Mouse (Mus musculus) liver, embryonic 11.5 days (tissue): Measurements from ENCODE around the gene Snrnp48. TPM values are rescaled to one million over a fixed set of nuclear protein-coding genes. Genes with fewer than 3 reads are reported as not detected.

Experiments
- ATAC-seq: fragments of 200-750 bp; cut with Nextera tagmentation; replicated peaks from 2 replicates; pipeline ENCODE4 v1.8.0; 2017; ENCODE audit warnings: moderate number of reproducible peaks, mild to moderate bottlenecking, moderate TSS enrichment, moderate library complexity; ENCODE audit not compliant: low FRiP score
- DNase-seq: peaks from one replicate; pipeline ENCODE4 v3.0.0-alpha.2; 2017; ENCODE audit warnings: low spot score
- H3K27ac ChIP-seq: fragments of 300-500 bp; sonication (generic); 2 replicates; pipeline ENCODE4 v1.5.1; 2014; ENCODE audit warnings: mild to moderate bottlenecking, low read depth, low read length, control low read depth
- H3K27me3 ChIP-seq: fragments of 300-500 bp; sonication (generic); replicated peaks from 2 replicates; pipeline ENCODE4 v1.6.1; 2014; ENCODE audit warnings: low read length, mixed read lengths; ENCODE audit not compliant: control insufficient read depth, insufficient read depth
- H3K36me3 ChIP-seq: fragments of 300-500 bp; sonication (generic); 2 replicates; pipeline ENCODE4 v1.6.1; 2014; ENCODE audit warnings: mild to moderate bottlenecking, low read length, moderate library complexity, mixed read lengths; ENCODE audit not compliant: control insufficient read depth, insufficient read depth
- H3K4me1 ChIP-seq: fragments of 300-500 bp; sonication (generic); replicated peaks from 2 replicates; pipeline ENCODE4 v1.6.1; 2014; ENCODE audit warnings: low read length, mixed read lengths; ENCODE audit not compliant: control insufficient read depth, insufficient read depth
- H3K4me2 ChIP-seq: fragments of 300-500 bp; sonication (generic); 2 replicates; pipeline ENCODE4 v1.6.1; 2014; ENCODE audit warnings: mild to moderate bottlenecking, control low read depth, moderate library complexity
- H3K4me3 ChIP-seq: fragments of 300-500 bp; sonication (generic); 2 replicates; pipeline ENCODE4 v1.5.1; 2014; ENCODE audit warnings: low read depth, low read length, control low read depth
- H3K9ac ChIP-seq: fragments of 300-500 bp; sonication (generic); 2 replicates; pipeline ENCODE4 v1.6.1; 2014; ENCODE audit warnings: low read depth, low read length, control low read depth
- H3K9me3 ChIP-seq: fragments of 300-500 bp; sonication (generic); 2 replicates; pipeline ENCODE4 v1.6.1; 2016; ENCODE audit warnings: low read length, inconsistent platforms, mixed read lengths; ENCODE audit not compliant: control insufficient read depth
- WGBS: fragments of 180-500 bp; shearing (Covaris S2); extraction: QIAGEN DNeasy Blood & Tissue Kit; methylation state at CpG from one replicate; pipeline ENCODE4 v1.1.7; 2014; 5-methylcytosine and 5-hydroxymethylcytosine counted together
- polyA plus RNA-seq: library from polyadenylated mRNA; unstranded; fragments of >200 nt; fragmentation: Nextera tagmentation; extraction: Ambion mirVana; gene quantifications from 2 replicates; pipeline ENCODE4 v1.2.1, GENCODE M21; 2014

Gene Snrnp48
- 32.5 and 40.1 TPM in 2 replicates for polyA plus RNA-seq

- H3K4me1 ChIP-seq: peaks cover 16% of the 10 kb centered on the region
- H3K9me3 ChIP-seq: no peaks in the 10 kb centered on the region
- H3K36me3 ChIP-seq: peaks cover 3% of the 10 kb centered on the region
- under 1% methylated on average over 59 of the region's 59 CpGs for WGBS
- H3K4me2 ChIP-seq: peak within 1 kb of the TSS; percentile 69
- peak; percentile 98 for ATAC-seq
- peak; percentile 86 for DNase-seq
- H3K9ac ChIP-seq: peak within 1 kb of the TSS; percentile 81
- H3K27ac ChIP-seq: peak within 1 kb of the TSS; percentile 71; the same call in 1 of the 2 replicates
- peak within 1 kb of the TSS; percentile 92 for H3K4me3 ChIP-seq
- H3K27me3 ChIP-seq: no peaks in the 10 kb centered on the region
Observed at GRCm38 (mm10) chr13:38204702-38205482, at the start of gene Snrnp48. Gene Snrnp48 (plus strand): TSS chr13:38204938.

GRCm38 (mm10) chr13:38155523-38155922 lies 49.2 kb upstream of the Snrnp48 start:
- H3K9ac ChIP-seq: no peak overlapping the region
- no peak overlapping the region for H3K27ac ChIP-seq
- ATAC-seq (no peak), DNase-seq (no peak)
- H3K4me2 ChIP-seq: no peak overlapping the region
- no peaks in the 10 kb centered on the region for H3K4me1 ChIP-seq
- H3K9me3 ChIP-seq: no peaks in the 10 kb centered on the region
- no peaks in the 10 kb centered on the region for H3K36me3 ChIP-seq
- 23% methylated on average over 2 of the region's 2 CpGs for WGBS
- no peak overlapping the region for H3K4me3 ChIP-seq
- peaks cover 28% of the 10 kb centered on the region for H3K27me3 ChIP-seq

DNA sequence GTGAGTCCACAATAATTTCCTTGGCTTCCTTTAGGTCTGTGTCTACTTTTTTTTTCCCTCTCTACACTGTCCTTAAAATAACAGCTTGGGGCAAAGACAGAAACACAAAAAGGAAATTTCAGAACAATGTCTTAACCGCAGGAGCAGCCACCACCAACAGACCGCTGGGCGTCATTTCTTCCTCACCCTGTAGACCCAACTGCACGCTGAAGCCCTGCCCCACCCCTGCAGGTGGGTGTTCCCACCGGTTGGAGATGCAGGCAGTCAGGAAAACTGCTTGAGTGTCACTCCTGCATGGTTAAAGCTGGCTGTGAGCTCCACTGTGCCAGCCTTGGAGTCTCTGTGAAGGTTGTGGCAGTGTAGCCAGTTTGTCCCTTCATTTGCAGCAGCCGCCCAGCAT lies 47.1 kb upstream of the Snrnp48 start:
- Histone ChIP-seq H3K4me3 (no peak overlapping the region), H3K4me1 (no peaks in the 10 kb centered on the region), H3K27ac (no peak overlapping the region), H3K4me2 (no peak overlapping the region), H3K9ac (no peak overlapping the region), H3K36me3 (no peaks in the 10 kb centered on the region), H3K27me3 (peaks cover 8% of the 10 kb centered on the region), H3K9me3 (no peaks in the 10 kb centered on the region)
- no peak for DNase-seq
- no peak for ATAC-seq
- WGBS: 26% methylated on average over 6 of the region's 6 CpGs

DNA sequence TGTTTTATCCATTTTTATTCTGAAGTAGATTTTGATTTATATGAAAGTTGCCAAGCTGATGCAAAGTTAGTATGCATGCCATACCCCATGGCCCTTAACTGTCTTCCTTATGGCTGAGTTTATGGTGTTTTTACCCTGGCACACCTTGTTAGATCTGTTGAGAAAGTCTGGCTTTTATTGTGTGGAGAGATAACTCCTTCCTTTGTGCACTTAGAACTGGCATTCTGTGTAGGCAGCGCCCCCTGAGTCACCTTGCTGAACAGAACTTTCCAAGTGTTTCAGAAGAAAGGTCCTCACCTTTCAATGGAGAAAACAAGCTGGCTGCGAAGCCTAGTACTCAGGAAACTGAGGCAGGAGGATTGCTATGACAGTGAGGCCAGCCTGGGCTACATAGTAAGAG lies 42.7 kb upstream of the Snrnp48 start:
- Histone ChIP-seq H3K27me3 (no peaks in the 10 kb centered on the region), H3K9ac (no peak overlapping the region), H3K4me2 (no peak overlapping the region), H3K4me3 (no peak overlapping the region), H3K9me3 (no peaks in the 10 kb centered on the region), H3K4me1 (no peaks in the 10 kb centered on the region), H3K27ac (no peak overlapping the region), H3K36me3 (0 out of 2 replicates have a peak, but pooled peaks cover 3% of the 10 kb centered on the region)
- DNase-seq (no peak), ATAC-seq (no peak)
- 72% methylated on average over 2 of the region's 2 CpGs for WGBS

DNA sequence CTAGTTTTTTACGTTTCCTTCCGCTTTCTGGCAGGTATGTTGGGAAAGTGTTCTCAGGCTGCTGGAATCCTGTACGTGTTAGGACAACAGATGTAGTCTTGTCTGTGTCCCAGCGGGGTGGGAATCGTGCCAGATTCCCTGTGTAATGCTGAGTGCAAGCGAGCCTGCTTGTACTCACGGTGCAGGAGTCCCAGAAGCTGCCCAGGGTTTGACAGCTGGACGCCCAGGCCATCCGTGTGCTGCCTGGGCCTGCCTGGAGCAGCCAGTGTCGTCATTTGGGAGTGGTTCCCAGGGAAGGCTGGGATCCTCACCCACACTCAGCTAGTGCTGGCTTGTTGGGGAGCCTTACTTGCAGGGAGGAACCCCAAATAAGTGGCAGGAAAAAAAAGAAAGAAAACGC lies 42.1 kb upstream of the Snrnp48 start:
- no peak overlapping the region for H3K4me3 ChIP-seq
- H3K9ac ChIP-seq: no peak overlapping the region
- no peaks in the 10 kb centered on the region for H3K4me1 ChIP-seq
- DNase-seq (no peak), ATAC-seq (no peak)
- 0 out of 2 replicates have a peak, but pooled peaks cover 3% of the 10 kb centered on the region for H3K36me3 ChIP-seq
- H3K27me3 ChIP-seq: no peaks in the 10 kb centered on the region
- no peaks in the 10 kb centered on the region for H3K9me3 ChIP-seq
- 59% methylated on average over 11 of the region's 11 CpGs for WGBS
- no peak overlapping the region; the same call in 1 of the 2 replicates for H3K27ac ChIP-seq
- no peak overlapping the region for H3K4me2 ChIP-seq

DNA sequence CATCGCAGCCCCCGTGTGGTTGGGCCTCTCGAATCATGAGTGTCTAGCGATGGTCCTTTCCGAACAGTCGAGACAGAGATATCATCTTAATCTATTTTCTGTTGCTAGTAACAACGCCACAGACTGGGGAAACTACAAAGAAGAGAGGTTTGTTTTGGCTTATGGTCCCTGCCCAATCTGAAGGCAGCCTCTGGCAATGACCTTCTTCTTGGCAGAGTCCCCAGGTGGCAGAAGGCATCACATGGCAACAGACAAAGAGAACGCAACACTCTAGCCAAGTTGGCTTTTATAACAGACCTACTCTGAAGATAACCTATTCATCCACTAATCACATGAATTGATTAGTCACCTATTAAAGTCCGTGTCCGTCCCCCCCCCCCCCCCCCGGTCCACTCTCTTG lies 39.8 kb upstream of the Snrnp48 start:
- H3K9ac ChIP-seq: no peak overlapping the region
- H3K4me3 ChIP-seq: no peak overlapping the region
- no peak overlapping the region for H3K4me2 ChIP-seq
- DNase-seq: no peak
- no peaks in the 10 kb centered on the region for H3K4me1 ChIP-seq
- no peak overlapping the region for H3K27ac ChIP-seq
- no peaks in the 10 kb centered on the region for H3K27me3 ChIP-seq
- 0 out of 2 replicates have a peak, but pooled peaks cover 3% of the 10 kb centered on the region for H3K36me3 ChIP-seq
- H3K9me3 ChIP-seq: no peaks in the 10 kb centered on the region
- WGBS: 88% methylated on average over 11 of the region's 11 CpGs
- ATAC-seq: no peak

- H3K27me3 ChIP-seq: no peaks in the 10 kb centered on the region
- H3K4me3 ChIP-seq: no peak overlapping the region
- no peak overlapping the region for H3K9ac ChIP-seq
- no peak overlapping the region for H3K4me2 ChIP-seq
- H3K27ac ChIP-seq: no peak overlapping the region
- H3K4me1 ChIP-seq: 0 out of 2 replicates have a peak, but pooled peaks cover 3% of the 10 kb centered on the region
- DNase-seq (no peak), ATAC-seq (no peak)
- 69% methylated on average over 3 of the region's 3 CpGs for WGBS
- H3K36me3 ChIP-seq: 0 out of 2 replicates have a peak, but pooled peaks cover 3% of the 10 kb centered on the region
- H3K9me3 ChIP-seq: no peaks in the 10 kb centered on the region
Observed at GRCm38 (mm10) chr13:38167056-38167455, 37.7 kb upstream of the Snrnp48 start.

DNA sequence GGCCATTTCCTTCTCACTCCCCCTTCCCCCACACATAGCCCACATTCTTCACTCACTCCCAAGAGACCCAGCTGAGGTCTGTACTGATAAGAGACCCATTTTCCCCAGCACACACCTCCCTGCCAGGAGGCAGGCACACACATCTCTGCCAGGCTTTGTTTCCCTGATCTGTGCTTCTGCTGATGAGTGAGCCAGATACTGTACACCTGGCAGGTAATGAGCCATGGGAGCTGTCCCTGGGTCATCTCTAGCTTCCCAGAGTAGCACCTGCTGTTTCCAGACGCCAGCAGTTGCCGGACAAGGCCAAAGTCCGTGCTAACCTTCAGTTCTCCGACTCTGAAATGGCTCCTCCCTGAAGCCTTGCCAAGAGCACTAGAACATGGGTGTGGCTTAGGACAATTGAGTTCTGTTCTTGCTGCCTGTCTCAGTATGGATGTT lies 34.0 kb upstream of the Snrnp48 start:
- no peak overlapping the region for H3K4me2 ChIP-seq

GRCm38 (mm10) chr13:38193406-38193805 lies 11.3 kb upstream of the Snrnp48 start:
- H3K27me3 ChIP-seq: no peaks in the 10 kb centered on the region
- no peaks in the 10 kb centered on the region for H3K4me1 ChIP-seq
- H3K27ac ChIP-seq: no peak overlapping the region
- H3K4me3 ChIP-seq: no peak overlapping the region
- no peak overlapping the region for H3K9ac ChIP-seq
- peaks cover 61% of the 10 kb centered on the region for H3K36me3 ChIP-seq
- WGBS: 71% methylated on average over 10 of the region's 10 CpGs
- DNase-seq: no peak
- H3K9me3 ChIP-seq: peaks cover 25% of the 10 kb centered on the region
- no peak for ATAC-seq
- no peak overlapping the region for H3K4me2 ChIP-seq

More for the DNA sequence above, 34.0 kb upstream of the Snrnp48 start:
- Histone ChIP-seq H3K9ac (no peak overlapping the region), H3K9me3 (no peaks in the 10 kb centered on the region), H3K36me3 (no peaks in the 10 kb centered on the region; the same call in 1 of the 2 replicates), H3K27me3 (no peaks in the 10 kb centered on the region), H3K4me1 (0 out of 2 replicates have a peak, but pooled peaks cover 3% of the 10 kb centered on the region), H3K4me3 (no peak overlapping the region), H3K27ac (no peak overlapping the region)
- WGBS: 17% methylated on average over 4 of the region's 4 CpGs
- ATAC-seq (no peak), DNase-seq (no peak)
